Mouse (Mus musculus): ENCODE data around the gene Fbxw28. TPM values are rescaled to one million over a fixed set of nuclear protein-coding genes. Genes with fewer than 3 reads are reported as not detected.

The Fbxw28 gene
- not detected for polyA plus RNA-seq (2014; fragmentation: Illumina TruSeq; extraction: RNeasy Lipid Tissue Mini Kit (QIAGEN cat#74804); ENCODE audit: low read depth, low replicate concordance)

DNA sequence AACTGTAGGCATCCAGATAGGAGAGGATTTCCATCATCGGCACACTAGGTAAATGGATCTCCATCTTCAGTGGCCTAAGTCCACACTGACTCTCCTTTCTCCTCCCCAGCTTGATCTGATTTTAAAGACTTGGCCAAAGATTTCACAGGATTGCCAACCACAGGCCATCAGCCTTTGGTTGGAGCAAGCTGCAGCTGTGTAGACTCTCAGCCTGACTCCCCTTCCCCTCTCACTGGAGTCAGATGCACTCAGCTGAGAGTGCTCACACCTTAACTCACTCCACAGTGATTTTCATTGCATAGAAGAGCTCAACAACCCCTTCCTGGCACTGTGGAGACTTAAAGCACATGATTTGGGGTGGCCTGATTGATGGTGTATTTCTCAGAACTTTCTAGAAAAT lies at the start of gene Fbxw28:
Fbxw28 (minus strand) TSS at position 101 of the 400 bp plus-strand sequence.

DNA sequence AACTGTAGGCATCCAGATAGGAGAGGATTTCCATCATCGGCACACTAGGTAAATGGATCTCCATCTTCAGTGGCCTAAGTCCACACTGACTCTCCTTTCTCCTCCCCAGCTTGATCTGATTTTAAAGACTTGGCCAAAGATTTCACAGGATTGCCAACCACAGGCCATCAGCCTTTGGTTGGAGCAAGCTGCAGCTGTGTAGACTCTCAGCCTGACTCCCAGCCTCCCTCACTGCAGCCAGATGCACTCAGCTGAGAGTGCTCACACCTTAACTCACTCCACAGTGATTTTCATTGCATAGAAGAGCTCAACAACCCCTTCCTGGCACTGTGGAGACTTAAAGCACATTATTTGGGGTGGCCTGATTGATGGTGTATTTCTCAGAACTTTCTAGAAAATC lies 51.9 kb downstream of the Fbxw28 start, which contains the start of gene Fbxw14:
Fbxw14 (minus strand) TSS at position 101 of the 400 bp plus-strand sequence.

Other genes with a start within 250 kb of the Fbxw28 start
- gene Plxnb1, start 244.3 kb downstream of the Fbxw28 start, polyA plus RNA-seq (2014; fragmentation: Illumina TruSeq; extraction: RNeasy Lipid Tissue Mini Kit (QIAGEN cat#74804); ENCODE audit: low read depth, low replicate concordance) = 25.6 TPM
- gene Fbxw21, start 177.6 kb downstream of the Fbxw28 start, polyA plus RNA-seq (2014; fragmentation: Illumina TruSeq; extraction: RNeasy Lipid Tissue Mini Kit (QIAGEN cat#74804); ENCODE audit: low read depth, low replicate concordance) = not detected
- gene Fbxw13, start 143.7 kb downstream of the Fbxw28 start, polyA plus RNA-seq (2014; fragmentation: Illumina TruSeq; extraction: RNeasy Lipid Tissue Mini Kit (QIAGEN cat#74804); ENCODE audit: low read depth, low replicate concordance) = not detected
- not detected for gene Fbxw20, start 104.9 kb downstream of the Fbxw28 start, polyA plus RNA-seq (2014; fragmentation: Illumina TruSeq; extraction: RNeasy Lipid Tissue Mini Kit (QIAGEN cat#74804); ENCODE audit: low read depth, low replicate concordance)
- gene Fbxw14, start 52.0 kb downstream of the Fbxw28 start, polyA plus RNA-seq (2014; fragmentation: Illumina TruSeq; extraction: RNeasy Lipid Tissue Mini Kit (QIAGEN cat#74804); ENCODE audit: low read depth, low replicate concordance) = not detected
- gene Fbxw22, start 64.6 kb upstream of the Fbxw28 start, polyA plus RNA-seq (2014; fragmentation: Illumina TruSeq; extraction: RNeasy Lipid Tissue Mini Kit (QIAGEN cat#74804); ENCODE audit: low read depth, low replicate concordance) = not detected
- not detected for gene Fbxw16, start 109.5 kb upstream of the Fbxw28 start, polyA plus RNA-seq (2014; fragmentation: Illumina TruSeq; extraction: RNeasy Lipid Tissue Mini Kit (QIAGEN cat#74804); ENCODE audit: low read depth, low replicate concordance)
- gene Fbxw19, start 156.2 kb upstream of the Fbxw28 start, polyA plus RNA-seq (2014; fragmentation: Illumina TruSeq; extraction: RNeasy Lipid Tissue Mini Kit (QIAGEN cat#74804); ENCODE audit: low read depth, low replicate concordance) = not detected
- not detected for gene Fbxw15, start 228.6 kb upstream of the Fbxw28 start, polyA plus RNA-seq (2014; fragmentation: Illumina TruSeq; extraction: RNeasy Lipid Tissue Mini Kit (QIAGEN cat#74804); ENCODE audit: low read depth, low replicate concordance)

Measured in heart, adult 10 weeks (tissue).